Comparison of ENCODE assay signal across 20 mouse cellular contexts in genomic region chr5:139466801-139467200, GRCm38 (mm10). TPM values are rescaled to one million over a fixed set of nuclear protein-coding genes. Genes with fewer than 3 reads are reported as not detected.
"Had no signal": no experiment of that assay in that cellular context is flagged by ENCODE, and none has a peak within 500 bp of the region (broad histone marks: within the 10 kb centered on the region; RNA-seq: fewer than 3 reads in every experiment).

No protein-coding gene starts in this region.

- H3K27ac ChIP-seq: midbrain, embryonic 10.5 days; midbrain, embryonic 12.5 days; neural tube, embryonic 13.5 days; neural tube, embryonic 15.5 days had no signal

- H3K27me3 ChIP-seq: neural tube, embryonic 13.5 days; neural tube, embryonic 15.5 days had no signal

- H3K9ac ChIP-seq: lung, embryonic 14.5 days; midbrain, embryonic 12.5 days; neural tube, embryonic 13.5 days; neural tube, embryonic 15.5 days had no signal

- H3K9me3 ChIP-seq: midbrain, embryonic 10.5 days; midbrain, embryonic 12.5 days; neural tube, embryonic 13.5 days; neural tube, embryonic 15.5 days had no signal

- H3K4me3 ChIP-seq: midbrain, embryonic 10.5 days; midbrain, embryonic 12.5 days; myocyte; neural tube, embryonic 13.5 days; neural tube, embryonic 15.5 days had no signal

- ATAC-seq: midbrain, embryonic 16.5 days had no signal

- DNase-seq: lung, adult 18-20 months; lung, embryonic 14.5 days; lung, postnatal 10 days; lung, postnatal 4 days; midbrain, embryonic 14.5 days; retina, postnatal 1 day; right cerebral cortex, adult 18-20 months; right cerebral cortex, postnatal 25 days; right cerebral cortex, postnatal 4 days; spleen, adult 18-20 months; thymus, adult 18-20 months; thymus, postnatal 25 days; thymus, postnatal 4 days had no signal

- H3K4me1 ChIP-seq: midbrain, embryonic 10.5 days; midbrain, embryonic 12.5 days; neural tube, embryonic 13.5 days; neural tube, embryonic 15.5 days had no signal

RNA-seq across cellular contexts. Expression of gene Gper1, which starts 43.9 kb away (rescaled TPM):
- total RNA-seq: megakaryocyte-erythroid progenitor cell, adult 5-6 weeks had no signal
